In the genomic region with DNA sequence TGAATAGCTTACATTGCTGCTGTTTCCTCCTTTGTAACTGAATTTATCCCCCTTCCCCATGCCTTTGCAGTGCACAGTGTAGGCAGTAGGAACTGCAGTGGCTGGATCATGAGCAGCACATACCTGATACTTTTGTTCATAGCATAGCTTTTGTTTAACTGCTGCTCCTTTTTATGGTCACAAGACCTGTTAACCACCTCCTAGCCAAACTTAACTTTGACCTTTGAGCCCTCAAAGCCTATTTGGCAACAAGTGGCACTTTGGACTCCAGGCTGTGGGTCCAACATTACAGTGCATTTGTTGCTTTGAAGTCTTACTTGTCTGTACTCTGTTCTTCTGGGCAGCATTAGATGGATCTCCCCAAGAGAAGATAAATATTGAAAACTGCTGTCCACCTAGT, we compare ENCODE assay signal across 20 mouse cellular contexts. TPM values are rescaled to one million over a fixed set of nuclear protein-coding genes. Genes with fewer than 3 reads are reported as not detected.
DNase-seq lines count a peak whose midpoint lies in the region; ATAC-seq and TF ChIP-seq lines count a peak whose summit lies in the region.
"Had no signal": no experiment of that assay in that cellular context is flagged by ENCODE, and none has a peak within 500 bp of the region (broad histone marks: within the 10 kb centered on the region; RNA-seq: fewer than 3 reads in every experiment).

No protein-coding gene starts in this region.

- intact Hi-C loops in heart, adult 2 months (cut with DNase I): no loop called here
- intact Hi-C loops in left cerebral cortex, postnatal 4 days (cut with DNase I): loop anchor here (10.0 kb wide), 1 partner anchor 119 kb away; no protein-coding TSS in a partner anchor
- intact Hi-C loops in left cerebral cortex, postnatal 36 days (cut with DNase I): no loop called here

- H3K9ac ChIP-seq in intestine, embryonic 15.5 days: no peak overlapping the region
- H3K9ac ChIP-seq in liver, embryonic 16.5 days (ENCODE audit: low read depth, low read length): no peak overlapping the region
- no peak overlapping the region for H3K9ac ChIP-seq in heart, adult 2 months (ENCODE audit: low read depth, low read length)
- H3K9ac ChIP-seq: lung, embryonic 14.5 days had no signal

- H3K27me3 ChIP-seq in intestine, embryonic 15.5 days (replicated peaks): no peaks in the 10 kb centered on the region
- no peaks in the 10 kb centered on the region for H3K27me3 ChIP-seq in liver, embryonic 16.5 days (ENCODE audit: control insufficient read depth, insufficient read depth, low read depth, low read length)
- no peaks in the 10 kb centered on the region for H3K27me3 ChIP-seq in heart, adult 2 months (ENCODE audit: control insufficient read depth, insufficient read depth, low read length)

- no peak overlapping the region for H3K27ac ChIP-seq in intestine, embryonic 15.5 days
- H3K27ac ChIP-seq in liver, embryonic 16.5 days (ENCODE audit: low read length): no peak overlapping the region
- no peak overlapping the region for H3K27ac ChIP-seq in heart, adult 2 months
- H3K27ac ChIP-seq: layer of hippocampus, adult 2 months; midbrain, embryonic 10.5 days had no signal

- no peak for TF ChIP-seq CTCF in heart, adult 2 months (IDR thresholded peaks at IDR 0.05)

- no peak for TF ChIP-seq POLR2A in heart, adult 2 months (IDR thresholded peaks at IDR 0.05; ENCODE audit: insufficient read depth, low read depth, low read length)

- H3K9me3 ChIP-seq in intestine, embryonic 15.5 days: no peaks in the 10 kb centered on the region
- no peaks in the 10 kb centered on the region for H3K9me3 ChIP-seq in liver, embryonic 16.5 days (replicated peaks; ENCODE audit: control insufficient read depth, low read length)
- H3K9me3 ChIP-seq: midbrain, embryonic 10.5 days had no signal

- H3K4me1 ChIP-seq in intestine, embryonic 15.5 days (replicated peaks): no peaks in the 10 kb centered on the region
- no peaks in the 10 kb centered on the region; the same call in 1 of the 2 replicates for H3K4me1 ChIP-seq in liver, embryonic 16.5 days (ENCODE audit: control insufficient read depth, low read depth, low read length)
- no peaks in the 10 kb centered on the region for H3K4me1 ChIP-seq in heart, adult 2 months (ENCODE audit: control insufficient read depth, insufficient read depth, low read length)
- H3K4me1 ChIP-seq: midbrain, embryonic 10.5 days had no signal

- DNase-seq in kidney, adult 8-10 months: peak; percentile 81 to 91
- DNase-seq in kidney, postnatal 36 days: peak; percentile 69 to 86
- no peak for DNase-seq in left cerebral cortex, adult 9 months (ENCODE audit: low spot score in 2 of 2)
- DNase-seq in heart, adult 2 months: no peak
- DNase-seq in left cerebral cortex, postnatal 4 days: no peak
- no peak for DNase-seq in left cerebral cortex, postnatal 36 days (ENCODE audit: low spot score in 2 of 2)
- DNase-seq: cerebellum, adult 2 months; gastrocnemius, postnatal 14 days; heart, adult 18-20 months; heart, postnatal 36 days; lung, embryonic 14.5 days; lung, postnatal 36 days; retina, postnatal 1 day; right cerebral cortex, postnatal 4 days; thymus, postnatal 36 days had no signal

- no peak for TF ChIP-seq EP300 in heart, adult 2 months (IDR thresholded peaks at IDR 0.05; ENCODE audit: insufficient read depth, low read depth, low read length)

- ATAC-seq in intestine, embryonic 15.5 days: peak; percentile 97
- peak; percentile 89 for ATAC-seq in liver, embryonic 16.5 days (ENCODE audit: low read depth)
- ATAC-seq: hindbrain, embryonic 16.5 days had no signal

- no peaks in the 10 kb centered on the region for H3K79me2 ChIP-seq in heart, adult 2 months (replicated peaks; ENCODE audit: control insufficient read depth, insufficient read depth, low read length)

- H3K36me3 ChIP-seq in intestine, embryonic 15.5 days: no peaks in the 10 kb centered on the region
- peaks cover 2% of the 10 kb centered on the region; the same call in 1 of the 2 replicates for H3K36me3 ChIP-seq in liver, embryonic 16.5 days (ENCODE audit: control insufficient read depth, insufficient read depth)
- no peaks in the 10 kb centered on the region for H3K36me3 ChIP-seq in heart, adult 2 months (ENCODE audit: control insufficient read depth, insufficient read depth, low read length)

- no peak overlapping the region for H3K4me3 ChIP-seq in intestine, embryonic 15.5 days (replicated peaks)
- H3K4me3 ChIP-seq in liver, embryonic 16.5 days (ENCODE audit: low read depth, low read length): no peak overlapping the region
- no peak overlapping the region for H3K4me3 ChIP-seq in heart, adult 2 months
- H3K4me3 ChIP-seq: layer of hippocampus, adult 2 months; midbrain, embryonic 10.5 days had no signal

- H3K4me2 ChIP-seq in intestine, embryonic 15.5 days (replicated peaks): no peak overlapping the region
- H3K4me2 ChIP-seq in liver, embryonic 16.5 days (ENCODE audit: low read depth, low read length): no peak overlapping the region
- H3K4me2 ChIP-seq: lung, embryonic 14.5 days had no signal

RNA-seq across cellular contexts. Expression of a gene that starts 43.1 kb away (rescaled TPM):
- 202 and 238 TPM in 2 replicates for polyA plus RNA-seq in intestine, embryonic 15.5 days (2015; fragmentation: Nextera tagmentation; extraction: Ambion mirVana)
- polyA plus RNA-seq in liver, embryonic 16.5 days (2015; fragmentation: Nextera tagmentation; extraction: Ambion mirVana): 88.6 and 89.5 TPM in 2 replicates
- 10 to 100 TPM; 32.4 to 36.9 TPM for total RNA-seq in heart, adult 2 months (2021)
- polyA plus RNA-seq in heart, adult 2 months (2012; rRNA removed): 114 and 175 TPM in 2 replicates
- total RNA-seq in left cerebral cortex, postnatal 4 days (2021): 100 to 1,000 TPM; 209 to 210 TPM
- total RNA-seq in left cerebral cortex, postnatal 36 days (2021): 100 to 1,000 TPM; 120 to 220 TPM

RNA-seq across cellular contexts. Expression of a gene that starts 43.1 kb away (rescaled TPM):
- 45.3 and 56.3 TPM in 2 replicates for polyA plus RNA-seq in intestine, embryonic 15.5 days (2015; fragmentation: Nextera tagmentation; extraction: Ambion mirVana)
- 20.1 and 21.5 TPM in 2 replicates for polyA plus RNA-seq in liver, embryonic 16.5 days (2015; fragmentation: Nextera tagmentation; extraction: Ambion mirVana)
- 10 to 100 TPM in 1 of 2 experiments, 1 to 10 TPM in 1; 9.5 to 10.4 TPM for total RNA-seq in heart, adult 2 months (2021)
- 4.2 and 7.8 TPM in 2 replicates for polyA plus RNA-seq in heart, adult 2 months (2012; rRNA removed)
- 10 to 100 TPM; 38.3 to 46.9 TPM for total RNA-seq in left cerebral cortex, postnatal 4 days (2021)
- total RNA-seq in left cerebral cortex, postnatal 36 days (2021): 10 to 100 TPM; 27.4 to 30.0 TPM

RNA-seq across cellular contexts. Expression of a gene that starts 46.3 kb away (rescaled TPM):
- polyA plus RNA-seq in intestine, embryonic 15.5 days (2015; fragmentation: Nextera tagmentation; extraction: Ambion mirVana): 21.1 and 21.2 TPM in 2 replicates
- polyA plus RNA-seq in liver, embryonic 16.5 days (2015; fragmentation: Nextera tagmentation; extraction: Ambion mirVana): 8.7 and 9.8 TPM in 2 replicates
- 10 to 100 TPM; 28.8 to 31.5 TPM for total RNA-seq in heart, adult 2 months (2021)
- polyA plus RNA-seq in heart, adult 2 months (2012; rRNA removed): 7.5 and 10.7 TPM in 2 replicates
- total RNA-seq in left cerebral cortex, postnatal 4 days (2021): 10 to 100 TPM; 75.1 to 79.6 TPM
- total RNA-seq in left cerebral cortex, postnatal 36 days (2021): 100 to 1,000 TPM; 101 to 104 TPM

Comparison
In these comparisons a context has a peak if more than half of its experiments do, and no peak if none do; other contexts are left out.
1. DNase-seq: peak in kidney, adult 8-10 months (2 of 2) and kidney, postnatal 36 days (2 of 2); none in left cerebral cortex, adult 9 months (0 of 2), heart, adult 2 months (0 of 2), left cerebral cortex, postnatal 4 days (single experiment) and left cerebral cortex, postnatal 36 days (0 of 2).